Mouse (Mus musculus): Measurements from ENCODE around the gene Sec14l5.

Sec14l5 gene

GRCm38 (mm10) chr16:5153299-5154026 is 6.6 kb downstream of the Sec14l5 start:
- DNase-seq (ENCODE audit: low spot score in 2 of 2): no peak

- DNase-seq (ENCODE audit: low spot score in 2 of 2): no peak
These were observed 8.1 kb downstream of the Sec14l5 start for GRCm38 (mm10) chr16:5155014-5155413.

GRCm38 (mm10) chr16:5156495-5156894 is 9.6 kb downstream of the Sec14l5 start:
- DNase-seq (ENCODE audit: low spot score in 2 of 2): no peak

- no peak for DNase-seq (ENCODE audit: low spot score in 2 of 2)
These were observed 10.2 kb downstream of the Sec14l5 start for GRCm38 (mm10) chr16:5157113-5157512.

GRCm38 (mm10) chr16:5159248-5159647 is 12.3 kb downstream of the Sec14l5 start:
- peak in 1 of 2 experiments; percentile 30 for DNase-seq (ENCODE audit: low spot score in 2 of 2)

GRCm38 (mm10) chr16:5164327-5164726 is 17.4 kb downstream of the Sec14l5 start:
- no peak for DNase-seq (ENCODE audit: low spot score in 2 of 2)

- no peak for DNase-seq (ENCODE audit: low spot score in 2 of 2)
These were observed 21.1 kb downstream of the Sec14l5 start for GRCm38 (mm10) chr16:5168038-5168437.

GRCm38 (mm10) chr16:5168829-5169228 is 21.9 kb downstream of the Sec14l5 start:
- DNase-seq (ENCODE audit: low spot score in 2 of 2): no peak

GRCm38 (mm10) chr16:5172636-5173035 is 25.7 kb downstream of the Sec14l5 start:
- no peak for DNase-seq (ENCODE audit: low spot score in 2 of 2)

GRCm38 (mm10) chr16:5183310-5183975 is 36.5 kb downstream of the Sec14l5 start:
- no peak for DNase-seq (ENCODE audit: low spot score in 2 of 2)

GRCm38 (mm10) chr16:5184101-5184500 is 37.2 kb downstream of the Sec14l5 start:
- no peak for DNase-seq (ENCODE audit: low spot score in 2 of 2)

- no peak for DNase-seq (ENCODE audit: low spot score in 2 of 2)
These were observed 38.0 kb downstream of the Sec14l5 start for GRCm38 (mm10) chr16:5184956-5185355.

GRCm38 (mm10) chr16:5185691-5186090 is 38.8 kb downstream of the Sec14l5 start:
- no peak for DNase-seq (ENCODE audit: low spot score in 2 of 2)

GRCm38 (mm10) chr16:5186234-5186633 is 39.3 kb downstream of the Sec14l5 start:
- DNase-seq (ENCODE audit: low spot score in 2 of 2): peak in 1 of 2 experiments; percentile 62

GRCm38 (mm10) chr16:5195080-5195479 is 48.2 kb downstream of the Sec14l5 start:
- DNase-seq (ENCODE audit: low spot score in 2 of 2): peak in 1 of 2 experiments; percentile 66

GRCm38 (mm10) chr16:5202681-5203080 is 55.8 kb downstream of the Sec14l5 start:
- peak in 1 of 2 experiments; percentile 58 for DNase-seq (ENCODE audit: low spot score in 2 of 2)

- no peak for DNase-seq (ENCODE audit: low spot score in 2 of 2)
These were observed 56.3 kb downstream of the Sec14l5 start for GRCm38 (mm10) chr16:5203200-5203599.

GRCm38 (mm10) chr16:5203668-5204433 is 56.9 kb downstream of the Sec14l5 start, which contains the start of gene Nagpa:
TSS of gene Nagpa (minus strand) at chr16:5204012.
- DNase-seq (ENCODE audit: low spot score in 2 of 2): peak; percentile 37 to 80

- DNase-seq (ENCODE audit: low spot score in 2 of 2): no peak
These were observed 58.6 kb downstream of the Sec14l5 start for GRCm38 (mm10) chr16:5205431-5205970.

- no peak for DNase-seq (ENCODE audit: low spot score in 2 of 2)
These were observed 59.1 kb downstream of the Sec14l5 start for GRCm38 (mm10) chr16:5206051-5206450.

- no peak for DNase-seq (ENCODE audit: low spot score in 2 of 2)
These were observed 63.5 kb downstream of the Sec14l5 start for GRCm38 (mm10) chr16:5210365-5210764.

GRCm38 (mm10) chr16:5212150-5212549 is 65.2 kb downstream of the Sec14l5 start:
- DNase-seq (ENCODE audit: low spot score in 2 of 2): peak in 1 of 2 experiments; percentile 35

All from left cerebral cortex, adult 9 months (tissue).